Mouse (Mus musculus) skeletal muscle tissue, adult 2 months (tissue): ENCODE results near the gene Chrna5.
"Not testable (repeated sequence)": the region's sequence is repeated elsewhere in the genome, so short reads cannot be mapped to it uniquely, and the experiment has no call there.

Experiments
- DNase-seq: peaks from one replicate; pipeline ENCODE4 v3.0.0-alpha.2; 2012; ENCODE audit warnings: low read depth, low spot score

The Chrna5 gene

DNA sequence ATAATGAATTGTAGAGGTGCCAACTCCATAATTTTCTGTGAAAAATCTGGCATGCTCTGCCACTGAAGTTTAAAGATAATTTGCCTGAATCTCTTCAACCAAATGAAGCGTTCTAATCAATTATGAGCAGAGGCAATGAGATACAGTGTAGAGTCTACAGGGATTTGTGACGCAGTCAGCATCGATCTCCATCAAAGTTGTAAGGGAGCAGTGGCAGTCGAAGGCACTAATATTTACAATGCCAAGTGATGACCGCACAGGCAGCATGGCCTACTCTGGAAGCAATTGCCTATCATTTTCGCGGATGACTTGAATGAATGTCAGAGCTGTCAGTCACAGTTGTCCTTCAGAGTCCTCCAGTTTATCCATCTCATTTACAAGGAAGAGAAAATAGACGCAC lies at the start of gene Chrna5:
Gene Chrna5, plus strand, starts transcription at position 207 of the 400 bp plus-strand sequence.
- no peak for DNase-seq

DNA sequence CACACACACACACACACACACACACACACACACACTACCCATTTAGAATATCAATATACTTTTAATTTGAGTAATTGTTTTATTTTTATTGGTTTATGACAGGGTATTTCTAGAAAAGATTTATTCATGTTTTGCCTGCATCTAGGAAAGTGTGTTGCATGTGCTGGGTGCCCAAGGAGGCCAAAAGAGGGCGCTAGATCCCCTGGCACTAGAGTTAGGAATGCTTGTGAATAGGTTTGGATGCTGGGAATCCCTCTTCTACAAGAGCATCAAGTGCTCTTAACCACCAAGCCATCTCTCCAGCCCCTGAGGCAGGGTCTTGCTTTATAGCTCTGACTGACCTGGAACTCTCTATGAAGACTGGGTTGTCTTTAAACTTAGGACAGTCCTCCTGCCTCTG lies 48.9 kb upstream of the Chrna5 start:
- DNase-seq, result no peak

DNA sequence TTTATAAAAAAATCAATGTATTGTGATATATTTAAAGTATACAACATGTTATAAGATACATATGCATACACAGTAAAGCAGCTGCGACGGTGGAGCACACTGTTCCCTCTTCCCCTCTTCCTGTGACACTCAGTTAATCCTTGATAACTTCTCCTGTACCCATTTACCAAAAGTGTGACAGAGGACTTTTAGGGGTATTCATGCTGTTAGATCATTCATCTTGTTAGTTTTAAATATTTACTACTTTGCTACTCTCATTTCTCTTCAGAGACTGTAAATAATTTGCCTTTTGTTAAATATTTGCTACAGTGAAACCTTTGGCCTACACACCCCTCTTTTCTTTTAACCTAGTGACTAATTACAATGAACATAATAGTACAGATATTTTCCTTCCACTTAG lies 48.3 kb upstream of the Chrna5 start:
- DNase-seq, result no peak

DNA sequence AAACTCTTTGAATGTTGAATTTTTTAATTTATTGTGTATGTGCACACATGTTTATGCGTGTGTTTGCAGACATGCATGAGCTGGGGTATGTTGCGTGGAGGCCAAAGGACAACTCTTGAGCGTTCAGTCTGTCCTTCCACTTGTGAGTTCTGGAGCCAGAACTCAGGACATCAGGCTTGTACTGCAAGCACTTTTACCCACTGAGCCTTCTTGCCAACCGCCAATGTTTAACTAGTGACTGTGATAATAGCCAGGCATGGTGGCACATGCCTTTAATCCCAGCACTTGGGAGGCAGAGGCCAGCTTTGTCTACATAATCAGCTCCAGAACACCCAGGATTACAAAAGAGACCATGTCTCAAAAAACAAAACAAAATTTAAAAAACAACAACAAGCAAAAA lies 38.6 kb upstream of the Chrna5 start:
- no peak for DNase-seq

DNA sequence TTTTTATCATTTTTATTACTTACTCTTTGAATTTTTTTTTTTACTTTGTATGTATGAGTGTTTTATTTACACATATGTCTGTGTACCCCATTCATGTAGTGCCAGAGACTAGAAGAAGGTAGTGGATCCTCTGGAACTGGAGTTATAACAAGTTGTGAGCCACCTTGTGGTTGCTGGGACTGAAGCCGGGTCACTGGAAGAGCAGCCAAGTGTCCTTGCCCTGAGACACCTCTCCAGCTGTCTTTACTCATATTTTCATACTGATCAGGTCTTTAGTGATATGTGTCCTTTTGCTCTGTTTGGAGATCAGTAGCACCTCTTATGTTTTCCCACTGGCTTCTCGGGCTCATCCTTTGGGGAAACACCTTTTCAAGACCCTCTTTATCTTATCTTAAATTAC lies 36.2 kb upstream of the Chrna5 start:
- DNase-seq, result no peak

DNA sequence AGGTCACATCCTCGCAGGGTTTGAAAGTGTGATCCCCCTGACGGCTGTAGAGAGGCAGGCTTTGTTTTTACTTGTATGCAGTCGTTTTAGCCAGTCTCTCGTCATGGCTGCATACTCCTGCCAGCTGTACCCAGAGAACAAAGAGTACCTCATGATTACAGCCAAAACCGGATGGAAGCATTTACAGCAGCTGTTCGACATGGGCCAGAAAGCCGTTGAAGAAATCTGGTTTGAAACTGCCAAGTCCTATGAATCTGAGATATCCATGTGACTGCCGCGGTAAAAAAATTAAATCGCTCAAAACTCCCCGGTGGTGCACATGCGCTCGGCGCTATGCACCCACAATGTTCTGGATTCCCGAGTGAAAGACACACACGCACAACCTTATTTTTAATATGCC lies 34.4 kb upstream of the Chrna5 start:
- DNase-seq, result no peak

DNA sequence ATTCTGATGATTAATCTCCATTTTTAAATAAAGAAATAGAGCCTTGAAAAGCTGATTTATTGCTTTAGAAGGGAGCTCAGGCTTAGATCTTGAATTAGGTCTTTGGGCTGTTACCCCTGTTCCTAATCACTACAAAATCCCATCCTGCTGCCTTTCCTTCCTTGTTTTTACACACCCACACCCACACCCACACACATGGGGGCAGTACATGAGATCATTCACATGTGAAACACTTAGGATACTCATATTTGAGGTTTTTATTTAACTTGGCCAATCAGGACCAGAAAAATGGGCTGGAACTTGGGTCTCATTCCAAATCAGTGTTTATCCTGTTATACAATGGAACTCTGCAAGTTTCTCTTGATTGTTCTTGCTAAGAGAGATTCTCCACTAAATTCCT lies 31.2 kb upstream of the Chrna5 start:
- no peak for DNase-seq

DNA sequence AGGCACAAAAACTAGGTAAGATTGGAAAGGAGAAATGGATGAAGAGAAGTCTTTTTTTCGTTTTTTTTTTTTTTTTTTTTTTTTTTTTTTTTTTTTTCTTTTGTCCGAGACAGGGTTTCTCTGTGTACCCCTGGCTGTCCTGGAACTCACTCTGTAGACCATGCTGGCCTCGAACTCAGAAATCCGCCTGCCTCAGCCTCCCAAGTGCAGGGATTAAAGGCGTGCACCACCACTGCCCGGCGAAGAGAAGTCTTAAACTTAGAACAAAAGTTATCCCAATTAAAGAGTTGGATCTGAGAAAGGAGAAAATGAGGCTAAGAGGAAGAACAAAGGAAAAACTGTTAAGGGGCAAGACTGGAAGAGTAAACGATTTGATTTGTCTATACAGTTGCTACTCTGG lies 30.5 kb upstream of the Chrna5 start:
- DNase-seq, result not testable (repeated sequence)

DNA sequence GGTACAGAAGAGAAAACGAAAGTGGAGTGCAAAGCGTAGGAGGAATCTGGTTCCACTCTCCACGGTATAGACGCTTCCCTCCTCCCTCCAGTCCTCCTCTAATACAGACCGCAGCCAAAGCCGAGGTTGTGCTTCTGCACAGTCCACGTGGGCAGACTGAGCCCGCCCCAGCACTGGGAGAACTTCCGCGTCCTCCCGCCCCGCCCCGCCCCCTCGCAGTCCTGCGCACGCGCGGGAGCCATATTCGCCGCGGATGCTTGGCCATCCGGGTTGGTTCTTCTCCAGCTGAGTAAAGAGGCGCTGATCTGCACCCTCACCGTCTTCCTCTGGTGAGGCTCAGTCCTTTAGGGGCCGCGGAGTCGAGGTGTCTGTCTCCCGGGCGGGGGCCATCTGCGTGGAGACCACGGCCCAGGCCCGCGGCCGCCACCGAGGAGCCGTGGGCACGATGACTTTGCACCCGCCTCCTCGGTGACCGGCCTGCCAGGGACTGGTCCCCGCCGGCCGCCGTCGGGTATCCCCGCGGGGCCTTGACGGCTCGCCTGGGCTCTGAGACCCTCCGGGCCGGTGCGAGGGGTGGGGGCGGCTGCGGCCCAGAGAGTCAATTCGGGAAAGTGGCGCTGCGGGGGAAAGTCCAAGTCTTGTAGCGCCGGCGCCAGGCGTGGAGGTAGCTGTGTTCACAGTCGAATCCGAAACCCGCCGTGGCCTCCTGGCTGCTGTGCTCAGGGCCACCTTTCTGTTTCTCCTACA lies 29.9 kb upstream of the Chrna5 start, which contains the start of the genes Psma4 and AY074887:
Gene Psma4, plus strand, starts transcription at position 216 of the 747 bp plus-strand sequence.
Gene AY074887, minus strand, starts transcription at position 424 of the 747 bp plus-strand sequence.
- DNase-seq, result peak; percentile 92

DNA sequence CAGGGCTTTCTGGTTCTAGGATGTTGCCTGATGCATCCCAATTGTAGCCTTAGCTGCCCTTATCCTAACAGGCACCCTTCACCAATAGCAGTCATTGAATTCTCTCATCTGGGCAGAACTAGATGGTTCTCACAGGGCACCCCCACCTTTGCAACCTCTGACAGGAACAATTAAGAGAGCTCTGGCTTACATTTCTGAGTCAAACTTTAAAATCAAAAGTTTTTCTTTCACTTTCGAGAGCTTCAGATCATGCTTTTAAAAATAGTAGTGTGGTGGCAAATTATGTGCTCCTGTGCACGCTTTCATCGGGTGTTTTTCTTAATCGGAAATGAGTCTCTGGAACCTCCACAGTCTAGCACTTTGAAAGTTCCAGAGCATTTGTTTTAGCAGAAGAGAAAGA lies 19.6 kb upstream of the Chrna5 start:
- no peak for DNase-seq

DNA sequence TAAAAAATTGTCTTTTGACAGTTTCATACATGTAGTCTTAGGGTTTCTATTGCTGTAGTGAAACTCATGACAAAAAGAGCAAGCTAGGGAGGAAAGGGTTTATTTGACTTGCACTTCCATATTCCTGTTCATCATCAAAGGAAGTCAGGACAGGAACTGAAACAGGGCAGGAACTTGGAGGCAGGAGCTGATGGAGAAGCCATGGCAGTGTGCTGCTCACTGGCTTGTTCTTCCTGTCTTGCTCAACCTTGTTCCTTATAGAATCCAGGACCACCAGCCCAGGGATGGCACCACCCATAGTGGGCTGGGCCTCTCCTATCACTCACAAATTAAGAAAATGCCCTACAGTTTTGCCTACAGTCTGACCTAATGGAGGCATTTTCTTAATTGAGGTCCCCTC lies 17.0 kb upstream of the Chrna5 start:
- no peak for DNase-seq

DNA sequence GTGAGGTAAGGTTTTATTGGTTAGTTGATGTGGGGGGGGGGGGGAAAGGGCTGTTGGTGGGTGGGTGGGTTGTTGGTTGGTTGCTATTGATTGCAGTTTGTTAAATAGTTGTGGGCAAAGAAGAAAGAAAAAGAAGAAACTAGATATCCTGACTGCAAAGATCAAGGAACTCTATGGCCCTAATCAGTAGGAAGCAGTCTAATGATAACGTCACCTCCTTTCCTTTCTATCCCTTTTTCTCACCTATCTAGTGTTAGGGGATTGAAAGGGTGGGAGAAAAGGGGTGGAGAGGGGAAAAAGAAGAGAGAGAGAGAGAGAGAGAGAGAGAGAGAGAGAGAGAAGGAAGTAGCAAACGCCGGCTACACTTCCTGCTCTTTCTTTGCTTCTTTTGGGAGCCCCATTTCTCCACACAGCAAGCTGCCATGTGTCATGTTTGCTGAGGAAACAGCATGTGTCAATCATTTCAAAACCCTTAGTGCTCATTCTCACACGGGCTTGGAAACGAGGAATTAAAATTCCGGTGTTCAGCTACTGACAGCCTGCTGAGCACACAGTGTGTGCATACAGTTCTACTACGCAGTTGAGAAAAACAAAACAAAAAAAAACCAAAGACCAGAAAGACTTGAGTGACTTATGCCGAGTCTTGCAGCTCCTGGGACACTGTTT lies 10.6 kb upstream of the Chrna5 start:
- no peak for DNase-seq

DNA sequence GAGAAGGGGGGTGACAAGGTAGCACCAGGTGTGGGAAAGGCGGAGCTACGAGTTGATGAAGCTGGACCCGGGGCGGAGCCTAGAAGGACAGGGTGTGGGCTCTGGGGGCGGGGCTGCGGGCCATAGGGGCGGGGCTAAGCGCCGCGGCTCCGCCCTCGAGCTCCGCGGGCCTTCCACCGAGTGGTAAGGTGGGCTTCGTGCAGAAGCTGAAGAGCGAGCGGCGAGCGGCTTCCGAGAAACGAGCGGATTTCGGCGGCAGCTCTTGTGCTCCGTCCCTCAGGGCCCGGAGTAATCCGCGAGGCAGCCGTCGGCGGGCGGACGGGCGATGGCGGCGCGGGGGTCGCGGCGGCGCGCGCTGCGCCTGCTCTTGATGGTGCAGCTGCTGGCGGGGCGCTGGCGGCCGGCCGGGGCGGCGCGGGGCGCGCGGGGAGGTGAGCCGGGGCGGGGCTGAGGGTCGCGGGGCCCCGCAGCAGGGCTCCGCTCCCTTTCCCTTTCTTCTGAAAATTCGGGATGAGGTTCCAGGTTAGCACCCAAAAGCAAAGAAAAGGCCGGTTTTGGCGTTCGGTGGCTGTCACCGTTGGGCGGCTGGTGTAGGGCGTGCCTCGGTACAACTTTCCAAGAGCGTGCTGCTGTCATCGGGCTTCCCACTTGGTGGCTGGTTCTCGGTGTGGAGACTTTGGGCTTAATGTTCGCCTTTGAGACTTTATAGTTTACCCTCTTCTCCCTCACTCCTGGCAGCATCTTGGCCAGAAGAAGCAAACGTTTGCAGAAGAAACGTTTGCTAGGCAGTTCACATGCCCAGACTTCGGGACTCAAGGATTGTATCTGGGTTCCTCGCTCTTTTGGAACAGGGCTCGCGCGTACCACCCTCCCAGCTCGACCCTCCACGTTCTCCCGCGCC lies 861 bp downstream of the Chrna5 start:
- no peak for DNase-seq

DNA sequence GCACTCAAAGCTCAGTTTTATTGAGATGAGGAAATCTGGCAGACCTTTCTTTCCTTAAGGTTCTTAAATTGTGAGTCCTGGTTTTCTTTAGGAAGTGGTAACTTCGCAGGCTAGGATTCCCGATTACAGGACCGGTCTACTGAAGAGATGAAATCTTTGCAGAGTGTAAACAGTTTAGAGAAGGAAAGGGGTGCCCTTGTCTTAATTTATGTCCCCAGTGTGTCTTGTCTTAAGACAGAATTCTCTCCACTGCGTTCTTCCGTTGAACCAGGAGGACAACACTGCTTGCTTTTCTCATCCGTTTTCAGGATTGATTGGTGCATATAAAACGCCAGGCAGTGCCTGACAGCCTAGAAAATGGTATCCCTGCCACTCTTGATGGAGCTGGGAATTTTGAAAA lies 1.7 kb downstream of the Chrna5 start:
- no peak for DNase-seq

DNA sequence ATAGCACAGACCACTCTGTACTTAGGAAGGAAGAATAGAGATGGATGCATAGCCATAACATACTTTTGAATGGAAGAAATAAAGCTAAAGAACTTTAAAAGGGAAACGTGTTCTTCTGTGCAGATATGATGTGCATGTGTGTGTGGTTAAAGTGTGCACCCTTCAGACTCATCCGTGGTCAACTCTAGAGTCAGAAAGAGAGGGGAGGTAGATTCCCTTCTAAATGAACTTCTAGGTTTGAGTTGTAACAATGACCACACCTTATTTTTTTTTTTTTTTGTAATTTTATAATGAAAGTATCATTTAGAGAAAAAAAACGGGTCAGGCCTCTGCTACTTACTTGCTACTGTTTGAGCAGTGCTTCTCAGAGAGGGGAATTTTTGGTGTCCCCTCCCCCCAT lies 9.7 kb downstream of the Chrna5 start:
- DNase-seq, result no peak

DNA sequence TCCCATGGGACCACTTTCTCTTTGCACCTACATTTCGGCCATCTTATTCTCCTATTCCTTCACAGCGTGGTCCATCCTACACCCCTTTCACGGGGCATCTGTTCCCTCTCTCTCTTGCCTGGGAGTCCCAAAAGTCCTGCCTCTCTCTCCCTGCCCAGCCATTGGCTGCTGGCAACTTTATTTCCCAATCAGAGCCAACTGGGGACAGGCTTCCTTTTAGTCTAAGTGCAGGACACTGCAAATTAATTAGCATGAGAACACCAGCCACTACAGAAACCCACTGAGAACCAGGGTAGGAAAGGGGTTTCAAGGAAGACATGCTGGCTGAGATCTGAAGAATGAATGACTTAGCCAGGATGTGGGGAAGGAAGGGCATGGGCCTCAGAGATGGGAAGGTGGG lies 13.7 kb downstream of the Chrna5 start:
- DNase-seq, result no peak

DNA sequence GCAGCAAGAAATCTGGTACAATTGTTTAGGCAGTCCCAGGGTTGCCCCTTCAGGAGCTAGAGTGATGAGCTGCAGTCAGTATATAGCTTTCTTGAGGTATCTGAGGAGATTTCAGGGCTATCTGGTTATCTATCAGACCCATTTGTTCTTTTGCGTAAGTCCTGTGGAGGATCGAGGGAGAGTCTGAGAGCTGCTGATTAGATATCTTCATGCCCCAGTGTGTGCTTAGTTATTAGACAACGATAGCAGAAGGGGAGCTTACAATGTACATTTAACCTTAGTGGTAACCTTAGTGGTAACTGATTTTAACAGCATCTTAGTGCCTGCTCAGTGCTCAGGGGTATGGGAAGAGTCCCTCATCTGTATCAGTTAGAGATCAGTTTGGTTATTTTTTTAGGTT lies 15.0 kb downstream of the Chrna5 start:
- no peak for DNase-seq

DNA sequence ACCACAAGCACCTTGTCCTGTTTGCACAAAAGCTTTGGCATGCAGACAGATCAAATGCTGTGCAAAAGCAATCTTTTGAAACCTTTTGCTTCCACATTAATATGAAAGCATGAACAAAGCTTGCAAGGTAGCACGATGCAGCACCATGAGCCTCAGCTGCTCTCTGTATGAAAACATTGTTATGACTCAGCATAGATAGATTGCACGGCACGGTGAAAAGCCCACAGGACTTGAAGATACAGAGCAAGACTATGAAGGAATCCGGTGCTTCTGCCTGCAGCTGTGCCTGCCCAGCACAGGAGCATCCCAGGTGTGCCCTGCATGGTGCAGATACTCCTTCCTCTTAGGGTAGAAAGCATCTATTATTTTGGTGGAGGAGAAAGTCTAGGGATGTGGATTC lies 22.9 kb downstream of the Chrna5 start:
- DNase-seq, result no peak

DNA sequence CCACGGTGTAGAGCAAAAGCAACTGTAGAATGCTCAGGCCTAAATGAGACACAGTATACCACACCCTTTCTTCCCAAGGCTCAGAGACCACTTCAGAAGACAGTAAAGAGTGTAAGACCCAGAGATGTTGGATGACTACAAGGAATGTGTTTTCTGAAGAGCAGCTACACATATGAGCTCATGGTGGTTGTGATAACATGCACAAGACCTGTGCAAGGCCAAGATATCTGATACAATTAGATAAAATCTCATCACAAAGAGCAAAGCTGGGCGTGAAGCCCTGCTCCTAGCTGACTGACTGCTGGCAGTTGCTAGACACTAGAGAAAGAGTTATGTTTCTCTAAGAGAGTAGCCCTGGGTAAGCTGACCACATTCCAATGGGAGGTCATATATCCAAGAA lies 29.0 kb downstream of the Chrna5 start:
- no peak for DNase-seq

DNA sequence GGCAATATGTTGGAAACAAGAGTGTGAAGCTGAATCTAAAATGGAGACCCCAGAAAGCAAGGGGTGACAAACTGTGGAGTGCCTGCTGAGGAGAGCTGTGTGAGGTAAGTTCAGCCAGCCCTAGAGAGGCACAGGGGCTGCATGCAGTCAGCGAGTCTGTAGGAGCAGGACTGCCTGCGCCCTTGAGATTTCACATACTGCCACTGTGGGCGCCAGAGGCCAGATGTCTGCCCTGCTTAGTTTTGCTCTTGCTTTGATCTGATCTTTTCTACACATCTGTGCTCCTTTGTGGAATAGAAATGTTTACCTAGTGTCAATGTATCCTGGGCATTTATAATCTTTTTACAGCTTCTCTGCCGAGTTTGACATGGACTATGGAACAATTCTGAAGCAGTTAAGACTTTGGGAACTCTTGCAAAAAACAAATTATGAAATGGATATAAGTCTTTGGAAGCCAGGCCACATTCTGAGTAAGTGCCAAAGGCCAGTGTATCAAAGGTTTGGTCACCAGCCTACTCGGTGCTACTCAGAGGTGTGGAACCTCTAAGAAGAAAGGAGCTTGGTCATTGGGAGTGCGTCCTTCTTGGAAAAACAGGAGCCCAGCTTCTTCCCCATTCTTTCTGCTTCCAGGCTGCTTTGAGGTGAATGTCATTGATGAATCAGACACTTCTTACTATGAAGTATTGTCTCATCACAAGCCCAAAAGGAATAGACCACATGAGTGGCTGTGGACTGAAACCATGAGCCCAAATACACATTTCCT lies 30.1 kb downstream of the Chrna5 start:
- DNase-seq, result no peak

DNA sequence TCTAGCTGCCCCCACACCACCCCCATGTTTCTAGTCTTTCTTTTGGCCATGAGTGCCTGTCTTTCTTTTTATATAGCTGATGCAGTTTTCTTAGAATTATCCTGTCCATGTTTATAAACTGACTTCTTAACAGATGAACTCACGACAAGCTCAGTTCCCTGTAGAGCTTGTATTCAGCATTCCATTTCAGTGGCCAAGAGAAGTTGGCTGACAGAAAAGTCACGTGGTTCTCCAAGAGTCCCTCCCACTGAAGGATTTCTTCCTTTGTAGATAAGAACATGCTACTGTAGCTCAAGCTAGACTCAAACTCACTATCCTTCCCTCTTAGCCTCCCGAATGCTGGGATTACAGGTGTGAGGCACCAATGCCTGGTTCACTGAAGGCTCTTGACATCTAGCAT lies 36.2 kb downstream of the Chrna5 start:
- DNase-seq, result no peak

DNA sequence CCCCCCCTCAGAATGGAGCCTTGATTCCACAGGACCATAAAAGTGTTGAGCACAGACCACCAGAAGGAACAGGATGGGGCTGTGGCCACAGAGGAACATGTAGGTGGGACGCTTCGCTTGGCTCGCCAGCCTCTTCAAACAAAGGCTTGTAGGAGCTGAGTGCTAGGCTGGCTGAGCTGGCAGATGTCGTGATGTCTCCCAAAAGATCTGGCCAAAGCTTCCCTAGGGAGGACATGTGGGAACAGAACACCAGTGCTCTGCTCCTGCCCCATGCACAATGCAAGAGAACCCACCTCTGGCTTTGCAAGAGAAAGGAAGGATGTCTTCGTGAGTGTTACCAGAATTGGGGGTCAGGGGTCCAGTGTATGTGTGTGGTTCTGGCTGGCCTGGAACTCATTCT lies 42.6 kb downstream of the Chrna5 start:
- DNase-seq, result no peak
